Mouse (Mus musculus) mesoderm, embryonic 11.5 days (tissue): Measurements from ENCODE around the gene Tmem190.

ENCODE experiments used
- DNase-seq: peaks from one replicate; pipeline ENCODE4 v3.0.0-alpha.2; 2012; ENCODE audit warnings: low read depth, low spot score

Tmem190 gene

DNA sequence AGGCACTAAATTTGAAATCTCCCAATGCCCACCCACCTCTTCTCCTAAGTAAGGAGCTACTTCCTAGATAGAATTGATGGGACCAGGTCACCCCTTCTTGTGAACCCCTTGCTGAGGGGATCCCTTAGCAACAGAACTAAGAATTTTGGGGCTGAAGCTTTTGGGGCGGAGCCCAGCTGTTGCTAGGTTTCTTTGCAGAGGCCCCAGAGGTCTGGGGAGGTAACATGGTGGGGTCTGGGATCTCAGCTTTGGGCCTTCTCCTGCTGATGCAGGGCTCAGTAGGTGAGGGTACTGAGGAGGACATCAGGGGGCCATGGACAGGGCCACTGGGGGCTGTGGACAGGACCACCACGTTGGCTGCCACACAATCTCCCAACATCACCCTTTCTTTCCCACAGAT, at the start of gene Tmem190, which contains the start of gene Il11:
Gene Tmem190, plus strand, starts transcription at position 179 of the 400 bp plus-strand sequence.
Gene Il11, minus strand, starts transcription at position 101 of the 400 bp plus-strand sequence.
- no peak for DNase-seq

- no peak for DNase-seq
Observed at GRCm38 (mm10) chr7:4732968-4733392, 49.8 kb upstream of the Tmem190 start.

DNA sequence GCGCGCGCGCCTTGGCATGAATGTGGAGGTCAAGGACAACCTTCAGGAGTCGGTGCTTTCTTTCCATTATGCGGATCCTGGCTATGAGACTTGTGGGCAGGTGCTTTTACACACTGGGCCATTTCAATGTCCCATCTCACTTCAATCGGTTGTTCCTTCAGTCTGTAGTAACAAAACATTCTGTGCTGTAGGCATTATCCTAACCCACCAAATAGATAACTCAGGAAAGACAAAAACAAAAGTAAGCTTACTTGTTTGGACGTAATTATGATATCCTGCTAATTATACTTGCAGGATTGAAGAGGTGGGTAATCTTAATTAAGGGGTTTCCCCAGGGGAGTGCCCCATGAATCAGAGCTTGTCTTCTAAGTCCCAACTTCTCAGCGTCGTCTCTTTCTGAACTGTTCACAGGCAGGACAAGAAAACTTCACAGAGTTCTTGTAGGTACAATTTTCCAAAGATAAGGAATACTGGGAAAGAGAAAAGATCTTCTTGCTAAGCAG, 43.6 kb upstream of the Tmem190 start:
- DNase-seq, result no peak

- peak; percentile 99 for DNase-seq
Observed at GRCm38 (mm10) chr7:4739544-4740275, 43.0 kb upstream of the Tmem190 start, which contains the start of gene Kmt5c. Kmt5c (plus strand) TSS chr7:4740115.

DNA sequence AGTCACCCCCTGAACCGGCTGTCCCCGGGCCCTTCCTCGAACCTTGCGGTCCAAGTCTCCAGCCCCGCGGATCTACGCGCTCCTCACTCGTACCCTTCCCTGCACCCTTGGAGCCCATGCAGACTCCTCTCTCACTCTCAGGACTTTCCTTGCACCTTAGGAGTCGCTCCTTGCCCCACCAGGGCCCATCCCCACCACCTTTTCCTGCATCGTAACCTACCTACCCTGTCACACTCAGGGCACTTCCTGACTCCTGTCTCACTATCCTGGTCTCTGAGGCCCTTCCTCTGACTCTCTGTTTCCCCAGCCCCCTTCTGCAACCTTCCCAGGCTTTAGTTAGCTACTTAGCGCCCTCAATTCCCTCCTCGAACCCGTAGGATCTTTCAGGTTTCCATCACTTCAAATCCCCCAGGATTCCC, 42.4 kb upstream of the Tmem190 start:
- DNase-seq, result no peak

DNA sequence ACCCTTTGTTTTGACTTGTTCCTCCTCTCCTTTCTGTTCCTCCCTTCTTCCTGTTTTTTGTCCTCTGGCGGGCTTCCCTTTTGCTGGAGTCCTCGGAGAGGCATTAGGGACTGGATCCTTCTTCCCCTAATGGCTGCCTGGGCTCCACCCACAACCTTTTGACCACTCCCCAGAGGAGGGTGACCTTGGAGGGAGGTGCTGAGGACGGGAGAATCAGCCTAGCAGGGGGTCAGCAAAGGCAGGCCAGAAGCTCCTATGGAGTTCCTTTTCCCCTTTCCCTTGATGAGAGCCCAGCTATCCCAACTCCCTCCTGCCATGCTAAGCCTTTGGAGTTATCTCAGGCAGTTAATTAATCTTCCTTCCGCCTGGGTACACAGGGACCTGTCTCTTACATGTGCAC, 41.6 kb upstream of the Tmem190 start:
- DNase-seq, result peak; percentile 41

DNA sequence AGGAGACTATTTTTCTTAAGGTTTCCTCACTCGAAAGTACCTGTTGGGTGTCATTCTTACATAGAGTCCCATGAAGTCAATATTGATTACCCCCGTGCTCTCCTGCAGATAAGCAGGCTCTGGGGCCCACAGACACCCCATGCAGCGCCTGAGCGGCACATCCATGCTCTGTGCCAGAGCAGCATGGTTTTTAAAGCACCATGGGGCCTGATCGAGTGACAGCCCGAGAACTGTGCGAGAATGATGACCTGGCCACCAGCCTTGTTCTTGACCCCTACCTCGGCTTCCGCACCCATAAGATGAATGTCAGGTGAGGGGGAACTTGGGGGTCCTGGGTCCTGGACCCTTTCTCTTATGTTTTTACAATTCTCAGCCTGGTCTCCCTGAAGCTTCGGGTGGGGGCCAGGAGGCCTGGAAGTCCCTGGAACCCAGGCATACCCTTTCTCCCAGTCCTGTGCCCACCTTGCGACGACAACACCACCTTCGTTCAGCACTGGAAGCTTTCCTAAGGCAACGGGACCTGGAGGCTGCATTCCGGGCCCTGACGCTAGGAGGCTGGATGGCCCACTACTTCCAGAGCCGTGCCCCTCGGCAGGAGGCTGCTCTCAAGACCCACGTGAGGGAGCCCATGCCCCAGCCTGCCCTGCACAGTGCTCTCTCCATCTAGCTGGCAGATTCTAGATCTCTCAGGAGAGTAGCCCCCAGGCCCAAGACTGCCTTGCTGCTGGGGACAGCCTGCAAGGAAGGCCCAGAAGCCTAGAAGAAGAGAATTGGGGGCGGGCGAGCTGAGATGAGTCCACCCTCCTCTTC, 40.9 kb upstream of the Tmem190 start:
- no peak for DNase-seq

DNA sequence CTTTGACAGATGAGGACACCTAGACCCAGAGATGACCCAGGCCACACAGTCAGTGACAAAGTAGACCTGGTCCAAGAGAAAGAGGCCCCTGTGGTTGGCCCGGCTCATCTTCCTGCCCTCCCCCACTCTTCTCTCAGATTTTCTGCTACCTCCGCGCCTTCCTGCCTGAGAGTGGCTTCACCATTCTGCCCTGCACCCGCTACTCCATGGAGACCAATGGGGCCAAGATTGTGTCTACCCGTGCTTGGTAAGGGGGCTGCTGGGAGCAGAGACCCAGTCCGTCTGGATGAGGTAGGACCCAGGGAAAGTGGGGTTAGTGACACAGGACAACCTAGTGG, 40.3 kb upstream of the Tmem190 start:
- DNase-seq, result no peak

DNA sequence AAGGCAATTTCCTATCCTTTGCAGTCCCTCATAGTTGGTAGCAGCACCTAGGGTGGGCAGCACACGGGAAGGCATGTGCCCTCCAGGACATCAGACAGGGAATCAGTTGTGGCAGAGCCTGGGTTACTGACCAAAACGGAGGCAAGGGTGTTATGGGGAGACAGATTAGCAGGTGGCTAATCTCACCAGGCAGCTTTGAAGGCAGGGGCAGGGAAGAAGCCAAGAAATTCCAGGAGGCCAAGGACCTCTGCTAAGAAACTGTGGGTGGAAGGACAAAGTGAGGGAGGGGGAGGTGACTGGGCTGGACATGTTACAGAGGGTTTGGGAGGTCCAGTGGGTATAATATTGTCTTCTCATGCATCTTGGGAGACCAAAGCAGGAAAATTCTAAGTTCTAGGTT, 39.4 kb upstream of the Tmem190 start:
- DNase-seq, result no peak

DNA sequence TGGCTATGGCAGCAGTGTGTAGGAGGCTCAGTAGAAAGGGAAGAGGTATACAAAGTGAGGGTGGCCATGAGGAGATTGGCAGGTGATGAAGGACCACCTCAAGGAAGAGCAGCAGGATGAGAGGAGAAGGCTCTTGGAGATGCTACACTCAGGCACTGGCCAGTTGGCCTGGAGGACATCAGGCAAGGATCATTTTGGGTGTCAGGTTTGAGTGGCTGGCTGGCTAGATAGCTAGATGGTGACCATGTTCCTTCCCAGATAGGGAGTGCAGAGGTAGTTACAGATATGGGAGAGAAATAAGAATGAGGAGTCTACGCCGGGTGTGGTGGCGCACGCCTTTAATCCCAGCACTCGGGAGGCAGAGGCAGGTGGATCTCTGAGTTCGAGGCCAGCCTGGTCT, 37.9 kb upstream of the Tmem190 start:
- DNase-seq, result no peak

- no peak for DNase-seq
Observed at GRCm38 (mm10) chr7:4746326-4746980, 36.3 kb upstream of the Tmem190 start.

DNA sequence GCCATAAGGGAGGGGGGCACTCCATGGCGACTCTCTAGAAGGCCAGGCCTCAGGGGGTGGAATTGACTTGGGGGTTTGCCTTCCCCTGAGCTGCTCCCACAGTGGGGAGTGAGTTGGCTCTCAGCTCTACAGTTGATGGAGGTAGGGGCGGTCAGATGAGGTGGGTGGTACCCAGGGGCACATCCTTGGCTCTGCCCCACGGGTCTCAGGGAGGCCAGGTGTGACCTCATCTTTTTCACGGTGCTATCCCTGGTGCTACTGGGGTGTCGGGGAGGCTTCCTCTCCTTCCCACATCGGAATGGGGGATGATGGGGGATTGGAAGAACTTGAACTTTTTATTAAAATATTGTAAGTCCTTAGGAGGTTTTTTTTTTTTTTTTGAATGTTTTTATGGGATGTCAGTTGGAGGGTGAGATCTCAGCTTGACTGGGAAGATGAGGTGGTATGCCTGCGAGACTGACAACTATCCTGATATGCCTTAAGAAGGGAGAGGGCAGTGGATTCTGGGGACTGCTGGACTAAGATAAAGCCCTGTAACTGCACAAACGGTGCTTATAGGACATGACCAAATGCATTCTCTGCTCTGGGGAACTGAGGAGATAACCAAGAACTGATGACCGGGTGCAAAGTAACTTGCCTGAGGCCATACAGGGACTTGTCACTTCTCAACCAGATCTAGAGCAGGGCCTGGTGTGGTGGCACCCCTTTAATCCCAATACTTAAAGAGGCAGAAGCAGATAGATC, 35.4 kb upstream of the Tmem190 start:
- DNase-seq, result no peak

DNA sequence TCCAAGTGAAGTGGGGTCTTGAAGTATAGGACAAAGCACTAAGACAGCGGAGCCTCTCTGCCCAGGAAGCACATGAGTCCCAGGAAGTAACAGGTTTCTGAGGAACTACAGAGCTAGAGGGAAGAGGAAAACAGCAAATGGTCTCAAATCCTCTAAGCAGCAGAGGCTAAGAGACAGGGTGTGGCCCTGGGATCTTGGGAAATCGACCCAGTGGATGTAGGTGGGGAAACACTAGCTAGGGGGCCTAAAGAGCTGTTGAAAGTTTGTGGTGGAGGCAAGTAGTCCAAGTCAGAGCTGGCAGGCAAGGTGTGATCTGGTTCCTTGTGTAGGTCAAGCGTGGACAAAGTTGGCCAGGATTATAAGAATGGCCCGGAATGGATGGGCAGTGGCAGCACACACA, 34.4 kb upstream of the Tmem190 start:
- no peak for DNase-seq

DNA sequence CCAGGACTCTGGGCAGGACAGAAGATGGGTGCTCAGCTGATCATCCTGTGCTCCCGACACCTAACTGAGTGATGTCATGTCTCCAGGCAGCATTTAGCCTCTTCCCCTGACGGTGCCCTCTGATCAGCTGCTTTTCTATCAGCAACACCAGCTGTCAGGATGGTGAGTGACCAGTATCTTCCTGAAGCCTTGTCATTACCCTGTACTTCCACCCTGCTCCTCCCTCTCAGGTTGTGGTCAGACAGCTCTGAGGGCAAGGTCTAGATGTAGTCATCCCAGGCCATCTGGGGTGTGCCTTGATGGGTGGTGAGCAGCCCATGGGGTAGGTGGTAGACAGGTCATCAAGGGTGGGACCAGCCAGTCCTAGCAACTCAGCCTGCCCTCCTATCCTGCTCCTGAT, 33.6 kb upstream of the Tmem190 start:
- DNase-seq, result no peak

GRCm38 (mm10) chr7:4751971-4752820, 30.5 kb upstream of the Tmem190 start:
- peak; percentile 61 for DNase-seq

DNA sequence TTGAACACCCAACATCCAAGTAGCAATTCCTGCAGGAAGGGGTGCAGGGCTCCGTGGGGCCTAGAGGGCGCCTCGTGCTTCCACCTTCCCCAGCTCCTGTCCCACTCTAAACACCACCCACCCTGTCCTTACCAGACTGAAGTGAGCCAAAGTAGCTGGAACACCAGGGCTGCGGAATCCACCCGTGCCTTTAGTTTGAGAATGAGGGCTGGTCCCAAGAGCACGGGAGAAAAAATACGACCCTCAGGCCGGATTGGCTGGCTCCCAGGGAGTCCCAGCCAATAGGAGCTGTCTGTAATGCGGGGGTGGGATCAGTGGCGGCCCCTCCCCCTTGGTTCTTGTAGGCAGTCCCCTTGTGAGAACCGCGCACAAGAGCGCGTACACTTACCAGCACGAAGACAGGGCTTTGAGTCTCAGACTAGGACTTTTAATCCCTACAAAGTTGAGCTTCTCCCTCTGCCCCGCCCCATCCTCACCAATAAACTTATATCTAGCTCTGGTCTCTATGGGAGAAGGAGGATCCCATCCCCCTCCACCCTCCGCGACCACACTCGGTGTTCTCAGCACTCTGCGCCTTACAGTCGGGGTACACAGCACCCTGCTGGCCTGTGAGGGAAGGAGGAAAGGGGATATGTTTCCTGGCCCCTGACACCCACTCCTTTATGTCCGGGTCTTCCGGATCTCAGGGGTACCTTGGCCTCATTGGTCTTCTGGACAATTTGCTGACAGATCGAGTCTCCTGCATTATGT, 29.7 kb upstream of the Tmem190 start, which contains the start of gene Cox6b2:
Gene Cox6b2, minus strand, starts transcription at position 274 of the 750 bp plus-strand sequence.
- DNase-seq, result peak; percentile 91

DNA sequence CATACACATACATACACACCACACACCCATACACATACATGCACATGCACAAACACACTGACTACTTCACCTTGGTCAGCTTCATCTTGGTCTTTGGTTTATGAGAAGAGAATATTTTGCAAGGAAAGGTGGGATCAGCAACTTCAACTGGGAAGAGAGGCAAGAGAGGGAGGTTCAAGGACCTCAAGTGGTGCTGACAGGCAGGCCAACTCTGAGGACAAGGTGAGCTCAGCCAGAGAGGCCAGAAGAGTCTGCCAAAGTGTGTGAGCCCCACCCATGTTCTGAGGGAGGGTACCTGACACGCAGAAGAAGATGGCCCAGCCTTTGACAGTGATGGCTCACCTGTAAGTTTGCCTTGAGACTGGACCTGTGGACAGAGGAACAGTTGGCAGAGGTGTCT, 23.1 kb upstream of the Tmem190 start:
- no peak for DNase-seq

GRCm38 (mm10) chr7:4764946-4765710, 17.6 kb upstream of the Tmem190 start:
- no peak for DNase-seq

GRCm38 (mm10) chr7:4771202-4771601, 11.5 kb upstream of the Tmem190 start, which contains the start of gene Fam71e2:
Fam71e2 (minus strand) TSS chr7:4771302.
- no peak for DNase-seq
